Mouse (Mus musculus) cerebellum, adult 2 months (tissue): ENCODE data around the gene Cdkn2aipnl. TPM values are rescaled to one million over a fixed set of nuclear protein-coding genes. Genes with fewer than 3 reads are reported as not detected.
A peak's percentile ranks its signal among the peaks of the same experiment; 100 is the strongest.

ENCODE experiments used
- DNase-seq, 2 experiments: peaks; one replicate each; pipeline ENCODE4 v3.0.0; 2021
- H3K27ac ChIP-seq: fragments of 200-500 bp; 2 replicates; pipeline ENCODE4 v1.5.1; 2012; ENCODE audit warnings: low read length, control low read depth, inconsistent platforms; ENCODE audit not compliant: insufficient read depth
- H3K27me3 ChIP-seq: fragments of 200-500 bp; 2 replicates; pipeline ENCODE4 v1.6.1; 2012; ENCODE audit warnings: inconsistent platforms, mild to moderate bottlenecking, low read length, moderate library complexity; ENCODE audit not compliant: control insufficient read depth, insufficient read depth
- H3K4me1 ChIP-seq: fragments of 200-500 bp; 2 replicates; pipeline ENCODE4 v1.6.1; 2011; ENCODE audit warnings: low read length; ENCODE audit not compliant: control insufficient read depth, insufficient read depth
- H3K4me3 ChIP-seq: fragments of 200-500 bp; replicated peaks from 2 replicates; pipeline ENCODE3; 2011; ENCODE audit warnings: mild to moderate bottlenecking, low read depth, low read length, control low read depth; ENCODE audit not compliant: insufficient read depth
- CTCF ChIP-seq: fragments of 200-500 bp; IDR thresholded peaks from 2 replicates; pipeline ENCODE4 v1.5.1; 2011; ENCODE audit warnings: low read depth, mild to moderate bottlenecking, control low read depth, low read length, moderate library complexity, borderline replicate concordance; ENCODE audit not compliant: insufficient read depth
- POLR2A ChIP-seq: fragments of 200-500 bp; IDR thresholded peaks from 2 replicates; pipeline ENCODE4 v1.6.1; 2011; ENCODE audit warnings: low read length, control low read depth, borderline replicate concordance; ENCODE audit not compliant: insufficient read depth
- WGBS: fragments of 180-500 bp; shearing (Covaris S2); methylation state at CpG from one replicate; pipeline ENCODE4 v1.1.7; 2018; 5-methylcytosine and 5-hydroxymethylcytosine counted together
- polyA plus RNA-seq: library from polyadenylated mRNA; depleted of rRNA; stranded (reverse); fragments of >200 nt; gene quantifications from 2 replicates; pipeline ENCODE4 v1.2.3, GENCODE M21; 2012

Gene Cdkn2aipnl
- polyA plus RNA-seq, 1 experiment, result 41.0 TPM

DNA sequence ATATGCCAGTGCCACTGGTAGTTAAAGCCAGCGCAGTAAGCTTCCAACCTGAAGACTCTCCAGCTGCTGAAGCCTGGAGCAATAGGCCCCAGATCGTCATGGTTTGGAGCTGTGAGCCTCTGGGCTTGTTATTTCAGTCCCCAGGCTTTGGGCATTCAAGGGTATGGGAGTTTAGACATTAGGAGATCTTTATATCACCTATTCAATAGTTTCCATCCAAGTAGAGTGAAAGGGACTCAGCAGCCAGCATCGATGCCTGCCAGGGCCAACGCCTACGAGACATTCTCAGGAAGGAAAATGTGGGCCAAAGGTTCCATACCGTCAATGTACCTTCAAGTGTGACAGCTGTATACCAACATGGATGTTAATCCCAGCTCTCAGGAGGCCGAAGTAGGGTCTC is 5.2 kb upstream of the Cdkn2aipnl start:
- TF ChIP-seq POLR2A (no peak), CTCF (no peak)
- DNase-seq, result no peak
- Histone ChIP-seq H3K4me3 (no peak overlapping the region), H3K4me1 (no peaks in the 10 kb centered on the region), H3K27me3 (no peaks in the 10 kb centered on the region), H3K27ac (no peak overlapping the region)
- 64% methylated on average over 7 of the region's 7 CpGs for WGBS

DNA sequence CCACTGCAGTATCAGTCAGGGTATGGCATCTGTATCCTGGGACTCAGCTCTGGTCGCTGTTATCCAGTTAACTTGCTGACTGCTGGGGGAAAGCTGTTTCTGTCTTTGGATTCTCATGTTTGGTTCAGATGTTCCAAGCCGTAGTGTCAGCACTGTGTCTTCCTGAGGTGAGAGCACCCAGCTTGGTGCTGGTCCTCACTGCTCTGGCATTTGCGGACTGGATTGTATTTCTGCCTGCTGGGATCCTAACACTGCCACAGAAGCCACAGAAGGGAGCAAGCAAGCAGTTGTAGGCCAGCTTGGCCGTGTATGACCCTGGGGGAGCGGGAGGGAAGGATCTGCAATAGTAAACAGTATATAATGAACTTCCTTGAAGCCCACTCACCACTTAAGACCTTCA is 810 bp upstream of the Cdkn2aipnl start:
- 81% methylated on average over 5 of the region's 5 CpGs for WGBS
- TF ChIP-seq POLR2A (no peak), CTCF (no peak)
- H3K4me1 ChIP-seq, result 0 out of 2 replicates have a peak, but pooled peaks cover 2% of the 10 kb centered on the region
- H3K27ac ChIP-seq, result no peak overlapping the region
- DNase-seq, result no peak
- no peaks in the 10 kb centered on the region for H3K27me3 ChIP-seq
- H3K4me3 ChIP-seq, result no peak overlapping the region

DNA sequence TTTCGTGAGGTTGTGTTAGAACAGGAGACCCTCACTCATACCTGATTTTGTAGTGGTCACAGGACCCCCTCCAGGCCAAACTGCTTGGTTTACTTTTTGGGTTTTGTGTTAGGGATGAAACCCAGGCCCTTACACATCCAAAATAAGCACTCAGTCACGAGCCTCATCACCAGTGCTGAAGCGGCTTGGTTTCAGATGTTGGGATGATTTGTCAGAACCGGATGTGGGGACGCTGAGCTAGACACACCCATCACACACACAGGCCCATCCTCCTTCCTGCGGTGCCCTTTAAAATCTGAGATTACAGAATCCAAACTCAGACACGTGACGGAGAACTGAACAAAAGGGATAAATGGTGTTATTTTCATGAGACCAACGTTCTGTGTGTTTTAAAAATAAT is 1.4 kb downstream of the Cdkn2aipnl start:
- Histone ChIP-seq H3K4me3 (no peak overlapping the region), H3K27ac (no peak overlapping the region), H3K27me3 (no peaks in the 10 kb centered on the region), H3K4me1 (0 out of 2 replicates have a peak, but pooled peaks cover 2% of the 10 kb centered on the region)
- no peak for TF ChIP-seq CTCF
- no peak for TF ChIP-seq POLR2A
- WGBS, result 90% methylated on average over 9 of the region's 9 CpGs
- DNase-seq, result no peak

DNA sequence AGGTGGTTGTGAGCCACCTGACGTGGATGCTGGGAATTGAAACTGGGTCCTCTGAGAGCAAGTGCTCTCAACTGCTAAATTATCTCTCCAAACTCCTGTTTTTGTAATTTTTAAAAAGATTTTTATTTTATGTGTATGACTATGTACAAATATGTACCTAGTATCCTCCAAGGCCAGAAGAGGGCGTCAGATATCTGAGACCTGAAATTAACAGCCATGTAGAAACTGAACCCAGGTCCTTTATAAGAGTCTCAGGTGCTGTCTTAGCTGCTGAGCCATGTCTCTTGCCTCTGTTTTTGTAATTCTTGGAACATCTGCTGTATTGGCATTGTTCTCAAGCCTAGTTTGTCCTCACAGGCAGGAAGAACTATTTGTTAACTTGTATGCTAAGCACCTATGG is 2.0 kb downstream of the Cdkn2aipnl start:
- no peak overlapping the region for H3K27ac ChIP-seq
- TF ChIP-seq POLR2A (no peak), CTCF (no peak)
- H3K4me3 ChIP-seq, result no peak overlapping the region
- DNase-seq, result no peak
- no peaks in the 10 kb centered on the region for H3K27me3 ChIP-seq
- H3K4me1 ChIP-seq, result 0 out of 2 replicates have a peak, but pooled peaks cover 2% of the 10 kb centered on the region
- WGBS, result 97% methylated on average over 2 of the region's 2 CpGs

DNA sequence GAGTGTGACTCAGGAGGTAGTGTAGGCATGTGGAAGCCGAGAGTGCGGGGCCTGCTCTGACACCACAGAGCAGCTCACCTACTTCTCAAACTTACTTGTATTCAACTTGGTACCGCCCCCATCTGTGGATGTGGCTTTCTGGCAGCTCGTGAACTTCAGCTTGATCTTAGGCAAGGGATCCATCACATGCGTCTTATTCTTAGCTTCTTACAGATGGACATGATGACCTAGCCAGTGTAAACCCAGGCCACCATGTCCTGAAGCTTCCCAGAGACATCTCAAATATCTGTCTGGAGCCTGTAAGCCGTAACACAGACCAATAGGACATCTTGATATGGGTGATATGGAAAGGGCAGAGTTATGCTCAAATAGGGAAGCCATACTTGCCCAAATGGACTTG is 4.2 kb downstream of the Cdkn2aipnl start:
- no peak overlapping the region for H3K4me3 ChIP-seq
- no peak overlapping the region for H3K27ac ChIP-seq
- TF ChIP-seq CTCF, result no peak
- DNase-seq, result no peak
- WGBS, result 96% methylated on average over 6 of the region's 6 CpGs
- H3K27me3 ChIP-seq, result no peaks in the 10 kb centered on the region
- H3K4me1 ChIP-seq, result 0 out of 2 replicates have a peak, but pooled peaks cover 2% of the 10 kb centered on the region

DNA sequence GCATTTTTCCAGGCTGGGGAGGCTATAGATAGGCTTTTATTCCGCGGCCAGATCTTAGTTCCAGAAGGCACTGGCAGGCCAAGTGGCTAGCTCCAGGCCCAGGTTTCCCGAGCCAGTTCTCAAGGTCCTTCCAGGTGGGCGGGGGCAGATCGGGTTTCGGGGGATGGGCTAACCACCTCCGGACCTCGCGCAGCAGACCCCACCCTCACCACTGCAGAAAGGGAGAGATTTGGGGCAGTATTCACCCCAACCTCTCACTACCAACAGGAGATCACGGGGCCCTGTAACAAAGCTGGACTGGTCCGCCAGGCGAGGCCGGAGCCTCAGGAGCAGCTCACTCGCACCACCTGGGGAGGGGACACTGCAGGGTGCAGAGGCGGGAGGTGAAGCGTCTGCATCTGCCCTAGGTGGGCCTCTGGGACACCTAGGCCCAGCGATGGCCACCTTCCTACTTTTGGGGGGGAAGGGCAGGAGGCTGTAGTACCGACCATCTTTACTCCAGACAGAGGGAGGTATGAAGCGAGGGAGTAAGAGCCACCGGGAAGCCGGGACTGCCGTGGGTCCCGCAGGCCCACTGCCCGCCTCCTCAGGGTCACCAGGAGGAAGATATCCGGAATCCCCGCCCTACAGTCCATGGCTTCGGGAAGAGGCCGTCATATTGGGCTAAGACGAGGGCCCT is 32.3 kb downstream of the Cdkn2aipnl start:
- Histone ChIP-seq H3K4me1 (peaks cover 6% of the 10 kb centered on the region; the same call in 1 of the 2 replicates), H3K27me3 (no peaks in the 10 kb centered on the region), H3K4me3 (peak overlapping the region; percentile 82), H3K27ac (peak overlapping the region; percentile 89)
- under 1% methylated on average over 29 of the region's 29 CpGs for WGBS
- DNase-seq, result peak; percentile 63 to 69
- no peak for TF ChIP-seq POLR2A
- no peak for TF ChIP-seq CTCF

DNA sequence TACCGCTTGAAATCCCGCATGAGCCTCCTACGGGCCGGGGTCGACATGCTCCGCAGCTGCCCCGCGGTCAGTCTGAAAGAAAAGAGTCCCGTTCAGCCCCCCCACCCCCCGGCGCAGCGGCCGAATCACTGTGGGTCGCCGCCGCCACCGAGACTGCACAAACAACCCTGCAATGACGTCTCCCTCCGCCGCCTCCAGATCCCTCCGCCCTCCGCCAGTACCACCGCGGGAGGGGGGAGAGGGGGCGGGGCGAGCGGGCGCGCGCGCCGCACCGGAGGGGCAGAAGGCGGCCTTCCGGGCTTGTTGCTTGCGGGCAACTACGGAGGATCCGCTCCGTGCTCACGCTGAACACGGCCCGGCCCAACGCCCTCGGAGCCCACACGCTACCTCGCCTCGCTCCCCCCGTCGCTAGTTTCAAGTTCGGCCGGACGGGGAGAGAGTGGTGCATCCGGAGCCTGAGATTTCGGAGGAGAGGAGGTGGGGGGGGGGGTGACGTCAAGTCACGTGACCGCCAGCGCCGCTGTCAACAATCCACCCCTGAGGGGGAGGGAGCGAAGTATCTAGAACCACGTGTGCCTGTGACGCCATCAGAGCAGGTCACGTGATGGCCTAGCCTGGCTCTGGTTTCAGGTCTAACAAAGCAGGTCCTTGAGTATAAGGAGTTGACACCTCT is 33.0 kb downstream of the Cdkn2aipnl start, which contains the start of gene Ube2b:
Gene Ube2b (minus strand): TSS at position 473 of the 673 bp plus-strand sequence.
- under 1% methylated on average over 57 of the region's 63 CpGs for WGBS
- H3K4me3 ChIP-seq, result peak within 1 kb of the TSS; percentile 82
- TF ChIP-seq CTCF, result no peak
- peak; percentile 71 for TF ChIP-seq POLR2A
- peak within 1 kb of the TSS; percentile 99 for H3K27ac ChIP-seq
- H3K27me3 ChIP-seq, result no peaks in the 10 kb centered on the region
- DNase-seq, result peak; percentile 96 to 98
- H3K4me1 ChIP-seq, result peaks cover 6% of the 10 kb centered on the region; the same call in 1 of the 2 replicates

DNA sequence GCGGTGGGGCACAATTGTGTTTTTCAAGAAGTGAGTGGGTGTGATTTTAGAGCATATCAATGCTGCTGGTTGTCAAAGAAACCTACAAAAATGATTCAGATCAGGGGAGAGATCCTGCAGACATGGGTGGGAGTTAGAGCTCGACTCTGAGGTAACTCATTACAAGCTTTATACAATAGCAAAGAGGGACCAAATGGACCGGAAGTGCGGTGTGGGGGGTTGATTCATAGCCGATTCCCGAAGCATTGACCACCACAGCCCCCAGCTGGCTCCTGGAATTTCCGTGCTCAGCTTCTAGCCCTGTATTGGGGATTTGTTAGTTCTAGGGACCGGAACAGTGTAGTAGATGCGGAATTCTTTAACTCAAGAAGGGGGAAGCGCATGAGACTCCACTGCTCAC is 33.9 kb downstream of the Cdkn2aipnl start:
- peaks cover 6% of the 10 kb centered on the region; the same call in 1 of the 2 replicates for H3K4me1 ChIP-seq
- no peak for DNase-seq
- no peaks in the 10 kb centered on the region for H3K27me3 ChIP-seq
- no peak overlapping the region for H3K4me3 ChIP-seq
- no peak for TF ChIP-seq POLR2A
- no peak for TF ChIP-seq CTCF
- 79% methylated on average over 10 of the region's 10 CpGs for WGBS
- H3K27ac ChIP-seq, result no peak overlapping the region
